Mouse (Mus musculus) ovary, postnatal 14 days (tissue): ENCODE measurements around the gene Sirt2.

Experiments
- DNase-seq: peaks from one replicate; pipeline ENCODE4 v3.0.0; 2022; ENCODE audit warnings: low spot score

Sirt2 gene

GRCm38 (mm10) chr7:28816201-28816600, 49.7 kb downstream of the Sirt2 start:
- no peak for DNase-seq

DNA sequence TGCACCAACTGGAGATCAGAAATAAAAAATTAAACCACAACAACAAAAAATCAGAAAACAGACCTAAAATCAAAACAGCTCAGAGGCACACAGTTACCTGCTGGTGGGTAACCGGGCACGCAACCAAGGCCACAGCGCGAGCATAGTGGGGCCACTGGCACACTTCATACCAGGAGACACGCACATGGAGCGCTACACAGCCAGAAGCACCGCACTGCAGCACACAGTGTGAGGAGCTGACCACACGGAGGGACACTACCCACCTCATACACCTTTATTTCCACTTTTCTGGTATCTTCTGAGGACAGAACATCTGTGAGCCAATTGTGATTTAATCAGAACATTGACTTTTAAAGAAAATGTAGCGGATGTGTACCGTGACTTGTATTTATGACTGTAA, 50.4 kb downstream of the Sirt2 start:
- DNase-seq: no peak

DNA sequence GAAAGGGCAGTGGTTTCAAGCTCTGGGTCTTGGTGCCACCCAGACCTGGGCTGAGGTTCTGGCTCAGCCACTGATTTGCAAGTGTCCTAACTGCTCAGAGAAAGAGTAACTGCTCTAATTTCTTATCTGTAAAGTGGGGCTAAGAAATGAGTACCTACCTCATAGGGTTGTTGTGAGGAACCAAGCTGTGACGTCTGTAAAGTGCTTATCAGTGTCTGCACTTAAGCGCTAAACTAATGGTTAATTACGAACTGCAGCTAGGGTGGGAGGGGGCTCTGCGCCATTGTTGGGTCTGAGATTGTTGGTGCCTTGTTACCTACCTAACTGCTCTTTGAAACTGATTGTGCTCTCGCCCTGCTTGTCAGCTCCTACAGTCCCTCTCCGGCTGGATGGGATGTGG, 51.0 kb downstream of the Sirt2 start:
- no peak for DNase-seq

- no peak for DNase-seq
Observed at GRCm38 (mm10) chr7:28817957-28818356, 51.4 kb downstream of the Sirt2 start.

- DNase-seq: no peak
Observed at GRCm38 (mm10) chr7:28818436-28818835, 51.9 kb downstream of the Sirt2 start.

- no peak for DNase-seq
Observed at GRCm38 (mm10) chr7:28818861-28819452, 52.4 kb downstream of the Sirt2 start.

- DNase-seq: no peak
Observed at GRCm38 (mm10) chr7:28819571-28819970, 53.0 kb downstream of the Sirt2 start.

DNA sequence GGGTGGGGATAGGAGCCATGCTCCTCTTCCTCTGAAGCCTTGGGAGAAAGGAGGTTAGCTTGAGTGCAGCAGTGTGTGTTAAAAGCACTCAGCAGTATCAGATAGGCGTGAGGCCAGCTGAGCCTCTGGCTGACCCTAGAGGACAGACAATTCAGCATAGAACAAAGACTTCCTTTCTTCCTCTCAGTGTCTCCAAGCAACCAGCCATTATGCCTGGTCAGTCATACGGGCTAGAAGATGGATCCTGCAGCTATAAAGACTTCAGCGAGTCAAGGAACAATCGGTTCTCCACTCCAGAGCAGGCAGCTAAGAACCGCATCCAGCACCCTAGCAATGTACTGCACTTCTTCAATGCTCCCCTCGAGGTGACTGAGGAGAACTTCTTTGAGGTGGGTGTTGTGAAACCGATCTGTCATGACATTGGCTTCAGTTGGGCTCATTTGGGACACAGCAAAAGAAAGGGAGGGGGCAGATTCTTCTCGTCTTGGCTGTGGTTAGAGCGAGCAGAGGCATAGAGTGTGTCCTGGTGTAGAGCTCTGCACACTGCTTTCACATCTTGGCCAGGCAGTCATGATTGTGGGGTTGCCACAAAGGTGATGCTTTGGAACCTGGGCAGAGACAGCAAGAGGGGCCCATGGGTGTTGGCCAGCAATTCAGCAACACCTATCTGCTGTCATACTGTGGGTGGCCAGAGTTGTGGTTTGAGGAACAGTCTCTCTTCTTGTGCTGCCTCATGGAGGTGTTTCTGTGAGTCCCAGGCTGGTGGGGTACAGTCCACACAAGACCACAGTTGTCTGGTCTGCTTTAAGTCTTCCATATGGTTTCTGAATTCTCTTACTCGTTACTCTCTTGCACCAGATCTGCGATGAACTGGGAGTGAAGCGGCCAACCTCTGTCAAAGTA, 54.1 kb downstream of the Sirt2 start:
- DNase-seq: no peak

DNA sequence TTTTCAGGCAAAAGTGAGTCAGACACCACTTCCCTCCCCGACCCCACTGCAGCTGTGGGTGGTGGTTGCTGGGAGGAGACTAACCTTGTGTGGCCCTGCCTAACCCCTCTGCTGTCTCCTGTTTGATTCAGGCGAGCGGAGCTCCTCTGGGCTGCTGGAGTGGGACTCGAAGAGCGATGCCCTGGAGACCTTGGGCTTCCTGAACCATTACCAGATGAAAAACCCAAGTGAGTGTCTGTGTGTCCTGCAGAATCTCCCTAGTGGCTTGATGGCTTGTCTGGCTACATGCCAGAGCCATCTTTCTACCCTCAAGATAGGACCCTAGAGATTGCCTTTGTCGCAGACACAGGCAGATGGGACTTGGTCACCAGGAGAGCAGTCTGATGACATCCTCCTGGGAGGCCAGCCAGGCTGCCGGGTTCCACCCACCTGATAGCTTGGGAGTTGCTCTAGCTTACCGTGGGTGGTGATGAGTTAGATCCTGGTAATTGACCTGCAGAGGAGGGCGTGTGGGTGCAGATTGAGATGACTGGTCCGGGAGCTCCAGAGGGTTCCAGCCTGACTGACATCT, 54.8 kb downstream of the Sirt2 start:
- DNase-seq: no peak

DNA sequence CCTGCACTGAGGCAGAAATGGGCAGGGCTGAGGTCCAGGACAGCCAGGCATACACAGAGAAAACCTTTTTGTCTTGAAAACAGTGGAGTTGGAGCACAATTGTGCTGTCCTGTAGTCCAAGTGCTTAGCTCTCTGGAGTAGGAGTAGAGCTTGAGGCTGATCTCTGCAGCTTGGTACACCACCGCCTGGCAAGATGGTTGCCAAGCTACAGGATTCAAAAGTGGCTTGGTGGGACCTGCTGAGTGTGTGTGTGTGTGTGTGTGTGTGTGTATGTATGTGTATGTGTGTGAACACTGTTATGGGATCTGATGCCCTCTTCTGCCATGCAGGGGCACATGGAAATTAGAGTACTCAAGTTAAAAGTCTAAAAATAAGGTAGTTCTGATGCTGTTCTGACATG, 56.0 kb downstream of the Sirt2 start:
- DNase-seq: no peak

- DNase-seq: no peak
Observed at GRCm38 (mm10) chr7:28822993-28823903, 56.7 kb downstream of the Sirt2 start.

DNA sequence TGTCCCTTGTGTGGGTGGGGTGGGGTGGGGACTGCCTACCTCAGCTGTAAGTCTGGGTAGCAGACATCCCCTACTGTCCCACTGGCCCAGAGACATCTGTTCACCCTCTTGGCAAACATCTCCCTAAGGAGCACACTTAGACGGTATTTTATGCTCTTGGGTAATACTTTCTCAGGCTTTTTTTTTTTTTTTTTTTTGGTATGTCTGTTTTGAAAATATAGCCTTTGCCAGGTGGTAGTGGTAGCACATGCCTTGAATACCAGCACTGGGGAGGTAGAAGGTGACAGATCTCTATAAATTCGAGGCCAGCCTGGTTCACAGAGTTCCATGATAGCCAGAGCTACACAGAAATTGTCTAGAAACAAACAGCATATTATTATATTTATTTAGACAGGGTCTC, 57.4 kb downstream of the Sirt2 start:
- DNase-seq: no peak

DNA sequence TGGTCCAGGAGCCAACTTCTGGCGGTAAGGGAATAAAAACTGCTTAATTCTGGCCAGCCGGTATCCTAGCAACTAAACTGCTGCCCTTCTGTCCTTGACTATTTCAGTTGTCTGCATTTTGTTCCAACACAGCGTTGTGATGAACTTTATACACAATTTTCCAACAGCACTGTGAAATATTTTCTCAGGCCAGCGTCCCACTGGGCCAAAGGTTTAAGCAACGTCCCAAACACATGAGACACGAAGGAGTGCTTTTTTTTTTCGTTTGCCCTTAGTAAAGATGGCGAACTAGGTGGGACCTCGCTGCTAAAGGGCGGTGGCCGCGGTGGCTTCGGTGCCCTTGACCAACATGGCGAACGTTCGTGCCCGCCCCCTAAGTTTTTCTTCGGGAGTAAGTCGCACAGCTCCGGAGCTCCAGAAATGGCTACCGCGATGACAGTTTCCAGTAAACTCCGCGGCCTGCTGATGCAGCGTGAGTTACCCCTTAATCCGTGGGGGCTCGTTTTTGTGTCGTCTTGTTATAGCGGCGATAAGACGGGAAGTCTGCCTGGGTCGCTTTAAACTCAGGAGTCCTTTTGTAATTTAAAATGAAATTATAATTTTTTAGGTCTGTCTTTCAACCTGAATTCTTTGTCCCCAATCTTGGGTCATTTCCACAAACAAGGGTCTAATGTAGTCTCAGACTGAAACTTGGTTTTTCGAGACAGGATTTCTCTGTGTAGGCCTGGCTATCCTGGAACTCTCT, 58.6 kb downstream of the Sirt2 start, which contains the start of gene Ech1:
Ech1 (plus strand) TSS at position 277 of the 745 bp plus-strand sequence.
- peak; percentile 87 for DNase-seq

- DNase-seq: no peak
Observed at GRCm38 (mm10) chr7:28825686-28826401, 59.3 kb downstream of the Sirt2 start.

DNA sequence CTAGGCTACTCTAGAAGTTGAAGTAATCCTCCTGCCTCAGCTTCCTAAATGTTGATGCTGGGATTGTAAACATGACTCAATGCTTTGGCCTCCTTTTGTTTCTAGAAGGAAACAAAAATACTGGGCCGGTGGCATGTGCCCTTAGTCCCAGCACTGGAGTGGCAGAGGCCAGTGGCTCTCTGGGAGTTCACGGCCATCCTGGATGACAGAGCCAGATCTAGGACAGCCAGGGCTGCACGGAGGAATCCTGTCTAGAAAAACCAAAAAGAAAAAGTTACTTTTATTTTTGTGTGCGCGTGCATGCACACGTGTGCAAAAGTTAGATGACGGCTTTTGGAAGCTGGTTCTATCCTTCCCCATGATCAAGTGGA, 59.9 kb downstream of the Sirt2 start:
- no peak for DNase-seq

DNA sequence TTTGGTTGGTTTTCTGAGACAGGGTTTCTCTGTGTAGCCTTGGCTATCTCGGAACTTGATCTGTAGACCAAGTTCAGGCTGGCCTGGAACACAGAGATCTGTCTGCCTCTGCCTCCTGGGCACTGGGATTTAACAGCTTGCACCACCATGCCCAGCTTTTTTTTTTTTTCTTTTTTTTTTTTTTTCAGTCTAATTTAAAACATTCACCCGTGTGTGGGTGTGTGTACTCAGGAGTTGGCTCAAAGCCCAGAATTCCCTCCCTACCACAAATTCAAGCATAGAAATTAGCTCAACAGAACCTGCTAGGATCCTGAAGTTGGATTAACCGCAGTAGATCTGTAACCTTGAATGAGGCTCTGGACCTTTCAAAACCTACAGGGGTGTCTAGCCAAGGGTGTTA, 60.8 kb downstream of the Sirt2 start:
- DNase-seq: no peak

- DNase-seq: no peak
Observed at GRCm38 (mm10) chr7:28829821-28830220, 63.3 kb downstream of the Sirt2 start.

DNA sequence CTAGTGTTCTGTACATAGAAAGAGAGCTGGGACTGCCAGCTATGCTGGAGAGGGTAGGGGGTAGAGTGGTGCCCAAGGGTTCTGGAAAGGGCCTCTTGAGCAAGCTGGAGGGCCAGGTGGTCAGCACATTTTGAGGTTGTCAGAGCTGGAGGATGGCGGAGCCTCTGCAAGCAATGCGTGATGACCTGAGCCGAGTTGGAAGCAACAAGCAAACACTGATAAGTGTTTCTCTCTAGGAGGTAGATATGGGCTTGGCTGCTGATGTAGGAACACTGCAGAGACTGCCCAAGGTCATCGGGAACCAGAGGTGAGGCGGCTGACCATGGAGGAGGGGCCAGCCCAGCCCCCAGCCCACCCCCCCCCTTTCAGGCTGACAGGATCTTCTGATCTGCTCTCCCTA, 64.4 kb downstream of the Sirt2 start:
- no peak for DNase-seq

GRCm38 (mm10) chr7:28831411-28832125, 65.0 kb downstream of the Sirt2 start:
- no peak for DNase-seq

- no peak for DNase-seq
Observed at GRCm38 (mm10) chr7:28832137-28832536, 65.6 kb downstream of the Sirt2 start.
